Mouse (Mus musculus): Measurements from ENCODE around the gene Best3. TPM values are rescaled to one million over a fixed set of nuclear protein-coding genes. Genes with fewer than 3 reads are reported as not detected.
"Not testable (repeated sequence)": the region's sequence is repeated elsewhere in the genome, so short reads cannot be mapped to it uniquely, and the experiment has no call there.

Gene Best3
- total RNA-seq, 2 experiments from 2014 or later = 3.2 to 3.4 TPM

DNA sequence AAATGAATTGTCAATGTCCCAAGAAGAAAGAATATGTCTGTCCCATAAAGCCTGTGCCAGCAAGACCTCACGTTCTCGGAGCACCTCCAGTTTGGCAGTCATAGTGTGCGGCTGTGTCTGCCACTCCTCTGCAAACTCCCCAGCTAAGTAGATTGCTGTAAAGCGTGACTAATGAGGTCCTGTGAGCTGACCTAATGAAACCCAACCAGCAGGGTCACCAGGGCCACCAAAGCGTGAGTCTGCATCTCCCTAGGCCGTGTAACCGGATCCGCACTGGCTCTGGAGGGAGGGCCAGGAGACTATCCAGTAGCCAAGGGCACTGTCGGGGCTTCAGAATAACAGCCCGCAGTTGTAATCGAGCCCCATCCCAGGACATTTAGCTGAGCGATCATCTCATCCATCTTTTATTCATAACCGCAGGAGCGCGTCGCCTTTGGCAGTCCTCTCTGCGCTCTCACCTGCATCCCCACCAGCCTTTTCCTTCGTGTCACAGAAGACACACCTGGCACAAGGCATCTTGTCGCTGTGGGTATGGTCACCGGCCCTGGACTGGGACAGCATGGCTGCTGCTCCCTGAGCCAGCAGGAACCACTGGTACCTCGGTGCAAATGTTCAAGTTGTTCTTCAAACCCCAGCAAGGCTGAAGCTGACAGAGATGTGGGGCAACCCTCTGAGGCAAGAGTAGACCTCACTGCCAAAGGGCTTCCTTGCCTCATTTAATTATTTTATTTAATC is 35.1 kb downstream of the Best3 start:
- DNase-seq (ENCODE audit: low spot score) = no peak
- intact Hi-C loops (cut with DNase I) = no loop called here

DNA sequence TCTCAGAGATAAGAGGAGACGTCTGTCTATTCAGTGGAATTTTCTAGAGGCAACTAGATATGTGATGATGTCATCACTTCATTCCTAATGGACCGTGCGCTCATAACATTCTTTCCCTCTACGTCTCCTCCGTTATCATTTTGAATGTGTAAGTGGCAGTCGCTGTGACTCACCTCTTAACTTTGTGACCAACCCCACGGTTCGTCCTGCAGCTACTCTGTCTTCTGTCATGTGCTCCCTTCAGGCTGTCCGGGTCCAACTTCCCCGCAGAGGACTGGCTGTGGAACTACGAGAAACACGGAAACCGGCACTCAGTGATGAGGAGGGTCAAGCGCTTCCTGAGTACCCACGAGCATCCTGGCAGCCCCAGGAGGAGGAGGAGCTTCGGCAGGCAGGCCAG is 37.6 kb downstream of the Best3 start:
- no peak for DNase-seq (ENCODE audit: low spot score)
- intact Hi-C loops (cut with DNase I) = no loop called here

DNA sequence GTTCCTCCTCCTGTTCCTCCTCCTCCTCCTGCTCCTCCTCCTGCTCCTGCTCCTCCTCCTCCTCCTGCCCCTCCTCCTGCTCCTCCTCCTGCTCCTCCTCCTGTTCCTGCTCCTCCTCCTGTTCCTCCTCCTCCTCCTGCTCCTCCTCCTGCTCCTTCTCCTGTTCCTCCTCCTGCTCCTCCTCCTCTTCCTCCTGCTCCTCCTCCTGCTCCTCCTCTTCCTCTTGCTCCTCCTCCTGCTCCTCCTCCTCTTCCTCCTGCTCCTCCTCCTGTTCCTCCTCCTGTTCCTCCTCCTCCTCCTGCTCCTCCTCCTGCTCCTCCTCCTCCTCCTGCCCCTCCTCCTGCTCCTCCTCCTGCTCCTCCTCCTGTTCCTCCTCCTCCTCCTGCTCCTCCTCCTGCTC is 39.7 kb downstream of the Best3 start:
- intact Hi-C loops (cut with DNase I); DNase-seq (ENCODE audit: low spot score): not testable (repeated sequence)

DNA sequence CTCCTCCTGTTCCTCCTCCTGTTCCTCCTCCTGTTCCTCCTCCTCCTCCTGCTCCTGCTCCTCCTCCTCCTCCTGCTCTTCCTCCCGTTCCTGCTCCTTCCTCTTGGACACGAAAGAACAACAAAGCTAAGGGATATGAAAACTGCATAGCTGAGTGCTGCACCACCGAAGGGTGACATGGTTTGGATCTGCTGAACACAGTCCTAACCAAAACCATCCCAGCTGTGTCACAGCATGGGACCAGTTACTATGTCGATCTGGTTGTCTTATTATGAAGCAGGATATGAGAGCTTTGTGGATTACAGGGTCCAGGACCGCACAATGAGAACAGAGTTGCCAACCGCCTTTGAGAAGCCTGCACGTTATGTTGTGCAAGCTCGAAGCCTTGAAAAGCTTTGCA is 40.1 kb downstream of the Best3 start:
- intact Hi-C loops (cut with DNase I) = no loop called here
- DNase-seq (ENCODE audit: low spot score) = no peak

DNA sequence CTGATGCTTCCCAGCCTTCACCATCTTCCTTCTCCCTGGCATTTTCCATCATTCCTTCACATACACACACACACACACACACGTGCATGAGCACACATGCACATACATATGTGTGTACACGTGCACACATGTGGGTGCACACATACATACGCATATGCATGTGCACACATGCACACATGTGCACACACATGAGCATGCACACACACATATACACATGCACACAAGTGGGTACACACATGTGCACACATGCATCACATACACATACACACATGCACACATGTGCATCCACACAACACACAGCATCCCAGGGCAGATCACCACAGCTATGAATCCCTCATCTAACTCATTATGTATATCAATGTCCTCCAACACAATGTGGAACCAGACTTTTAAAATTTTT is 45.0 kb downstream of the Best3 start:
- no peak for DNase-seq (ENCODE audit: low spot score)
- intact Hi-C loops (cut with DNase I) = loop anchor here (5.0 kb wide), 1 partner anchor 79 kb away; the partner anchor contains the start of gene Rab3ip

DNA sequence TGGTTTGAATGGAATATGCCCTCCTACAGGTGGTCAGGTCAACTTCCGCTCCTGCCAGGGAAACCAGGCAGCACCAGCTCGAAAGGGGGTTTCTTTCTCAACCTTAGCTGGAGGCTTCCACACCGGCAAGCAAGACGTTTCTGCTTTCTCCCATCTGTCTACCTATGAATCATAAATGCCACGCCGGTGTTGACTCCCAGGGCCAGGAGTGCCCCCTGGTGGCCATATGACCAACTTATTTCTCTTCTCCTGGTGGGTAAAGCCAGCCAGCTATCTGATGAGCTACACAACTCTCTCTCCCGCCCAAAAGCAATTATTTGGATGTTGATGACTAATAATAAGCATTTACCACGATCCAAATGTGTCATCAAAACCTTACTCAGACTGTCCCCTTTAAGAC is 47.7 kb downstream of the Best3 start:
- DNase-seq (ENCODE audit: low spot score) = no peak
- intact Hi-C loops (cut with DNase I) = loop anchor here (2.0 to 5.0 kb wide), 2 partner anchors 53 to 81 kb away; partner anchors contain the start of gene Rab3ip

DNA sequence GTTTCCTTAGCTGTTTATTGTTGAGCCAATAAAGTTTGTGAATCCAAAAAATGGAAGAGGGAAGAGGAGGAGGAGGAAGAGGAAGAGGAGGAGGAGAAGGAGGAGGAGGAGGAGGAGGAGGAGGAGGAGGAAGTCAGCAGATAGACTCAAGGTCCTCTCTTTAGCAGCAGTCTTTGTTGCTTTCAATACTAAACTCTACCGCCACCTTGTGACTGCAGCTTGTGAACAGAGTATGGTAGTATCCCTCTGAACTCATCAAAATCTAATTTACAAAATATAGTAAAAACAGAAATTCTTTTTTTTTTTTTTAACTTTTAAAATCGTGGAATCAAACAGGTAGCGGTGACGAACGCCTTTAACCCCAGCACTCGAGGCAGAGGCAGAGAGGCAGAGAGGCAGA is 54.2 kb downstream of the Best3 start:
- intact Hi-C loops (cut with DNase I) = no loop called here

DNA sequence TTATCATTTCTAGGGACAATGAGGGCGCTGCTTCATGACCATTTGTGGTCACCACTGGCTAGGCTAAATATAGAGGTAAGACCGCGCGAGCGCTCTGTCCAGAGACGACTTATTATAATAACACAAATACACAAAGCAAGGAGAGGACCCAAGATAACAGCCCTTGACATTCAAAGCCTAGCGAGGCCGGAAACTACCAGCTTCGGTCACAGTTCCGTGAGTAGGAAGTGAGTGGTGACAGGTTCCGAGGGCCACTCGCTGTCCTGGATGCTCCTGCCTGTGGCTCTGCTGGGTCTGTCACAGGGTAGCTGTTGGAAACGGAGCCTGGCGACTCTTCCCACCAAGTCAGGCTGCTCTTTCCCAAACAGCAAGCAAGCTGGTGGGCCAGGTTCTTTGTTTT is 56.2 kb downstream of the Best3 start:
- DNase-seq (ENCODE audit: low spot score) = no peak
- intact Hi-C loops (cut with DNase I) = no loop called here

More for the DNA sequence above, 54.2 kb downstream of the Best3 start:
- DNase-seq (ENCODE audit: low spot score) = no peak

DNA sequence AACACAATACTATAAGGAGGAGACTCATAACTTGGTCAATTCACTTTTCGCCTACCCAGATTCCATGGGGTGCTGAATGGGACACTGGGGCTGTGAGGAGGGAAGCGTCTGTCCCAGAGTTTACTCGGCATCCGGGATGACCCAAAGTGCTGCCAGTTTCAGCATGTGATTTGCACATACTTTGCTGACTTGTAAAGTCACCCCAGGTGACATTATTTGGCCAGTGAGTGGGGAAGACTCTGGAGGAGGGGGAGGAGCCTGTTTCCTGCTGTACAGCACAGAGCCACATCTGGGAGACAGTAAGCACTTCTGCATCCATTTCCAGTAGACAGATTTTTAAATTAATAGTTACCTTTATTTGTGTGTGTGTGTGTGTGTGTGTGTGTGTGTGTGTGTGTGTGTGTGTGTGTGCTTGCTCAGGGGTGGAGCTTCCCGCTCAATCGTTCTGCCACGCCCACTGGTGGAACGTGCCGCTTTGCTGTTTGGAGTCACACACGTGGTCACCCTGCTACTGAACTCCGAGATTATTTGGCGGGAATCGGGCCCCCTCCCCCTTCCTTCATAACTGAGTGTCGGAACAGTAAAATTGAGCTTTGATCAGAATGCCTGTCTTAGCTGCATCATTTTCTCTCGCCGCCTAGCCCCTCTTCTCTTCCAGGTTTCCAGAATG is 57.5 kb downstream of the Best3 start:
- DNase-seq (ENCODE audit: low spot score); intact Hi-C loops (cut with DNase I): not testable (repeated sequence)

DNA sequence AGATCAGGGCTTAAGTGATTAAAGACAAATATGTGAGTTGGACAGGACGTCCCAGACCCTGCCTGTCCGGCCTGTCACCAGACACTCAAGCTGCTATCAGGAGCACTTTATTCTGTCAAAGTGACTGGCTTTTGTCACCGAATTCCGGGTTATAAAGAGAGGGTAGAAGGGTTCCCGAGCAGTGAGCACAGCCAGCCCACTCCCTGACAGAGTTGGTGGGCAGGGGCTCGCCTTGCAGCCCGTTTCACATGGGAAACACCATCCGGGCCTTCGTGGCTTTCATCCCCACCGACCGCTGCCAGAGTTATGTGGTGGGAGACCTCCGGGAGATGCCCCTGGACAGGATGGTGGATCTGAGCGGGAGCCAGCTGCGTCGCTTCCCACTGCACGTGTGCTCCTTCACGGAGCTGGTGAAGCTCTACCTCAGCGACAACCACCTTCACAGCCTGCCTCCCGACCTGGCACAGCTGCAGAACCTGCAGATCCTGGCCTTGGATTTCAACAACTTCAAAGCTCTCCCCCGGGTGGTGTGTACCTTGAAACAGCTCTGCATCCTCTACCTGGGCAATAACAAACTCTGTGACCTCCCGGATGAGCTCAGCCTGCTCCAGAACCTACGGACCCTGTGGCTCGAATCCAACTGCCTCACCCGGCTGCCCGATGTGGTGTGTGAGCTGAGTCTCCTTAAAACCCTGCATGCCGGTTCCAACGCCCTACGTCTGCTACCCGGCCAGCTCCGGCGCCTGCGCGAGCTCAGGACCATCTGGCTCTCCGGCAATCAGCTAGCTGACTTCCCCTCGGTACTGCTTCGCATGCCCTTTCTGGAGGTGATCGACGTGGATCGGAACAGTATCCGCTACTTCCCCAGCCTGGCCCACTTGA is 59.3 kb downstream of the Best3 start, which contains the start of gene Lrrc10:
Gene Lrrc10 (plus strand): TSS at position 167 of the 882 bp plus-strand sequence.
- DNase-seq (ENCODE audit: low spot score) = no peak
- intact Hi-C loops (cut with DNase I) = no loop called here

DNA sequence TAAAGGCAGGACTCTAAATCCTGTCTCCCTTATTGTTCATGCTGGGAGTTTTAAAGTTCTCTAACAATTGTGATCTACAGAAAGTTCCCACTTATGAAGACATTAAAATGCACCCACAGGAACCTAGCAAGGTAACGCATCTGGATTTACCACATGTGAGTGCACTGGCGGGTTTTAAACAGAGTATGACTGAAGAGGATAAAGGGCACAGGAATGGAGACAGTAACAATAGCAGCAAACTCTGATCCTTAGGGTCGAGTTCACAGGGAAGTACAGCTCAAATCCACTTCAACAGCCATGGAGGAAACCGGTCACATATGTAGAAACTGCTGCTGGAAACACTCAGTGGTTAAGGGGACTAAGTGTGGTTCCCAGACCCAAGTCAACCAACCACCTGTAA is 63.1 kb downstream of the Best3 start:
- intact Hi-C loops (cut with DNase I) = no loop called here
- no peak for DNase-seq (ENCODE audit: low spot score)

DNA sequence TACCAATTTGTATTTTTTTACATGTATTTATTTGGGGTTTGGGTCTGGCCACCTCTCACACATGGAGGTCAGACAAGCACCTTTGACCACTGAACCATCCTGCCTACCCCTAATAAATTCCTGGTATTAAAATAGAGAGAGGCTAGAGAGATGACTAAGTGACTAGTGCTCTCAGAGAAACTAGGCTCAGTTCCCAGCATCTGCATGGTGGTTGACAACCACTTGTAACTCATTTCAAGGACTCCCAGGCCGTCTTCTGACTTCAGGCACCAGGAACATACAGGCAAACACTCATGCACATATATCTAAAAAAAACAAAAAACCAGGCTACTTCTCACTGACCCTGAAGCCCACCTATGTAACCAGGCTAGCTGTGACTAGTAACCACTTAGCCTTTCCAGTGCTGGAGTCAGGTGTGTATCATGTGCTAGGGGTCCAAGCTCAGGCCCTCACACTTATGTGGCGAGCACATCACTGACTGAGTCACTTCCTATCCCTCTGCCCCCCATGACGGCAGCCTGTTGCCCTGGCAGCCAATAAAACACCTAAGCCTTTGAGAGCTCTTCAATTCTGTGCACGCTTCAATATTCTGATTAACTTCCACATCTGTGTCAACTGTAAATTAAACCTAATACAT is 64.0 kb downstream of the Best3 start:
- DNase-seq (ENCODE audit: low spot score) = no peak
- intact Hi-C loops (cut with DNase I) = no loop called here

DNA sequence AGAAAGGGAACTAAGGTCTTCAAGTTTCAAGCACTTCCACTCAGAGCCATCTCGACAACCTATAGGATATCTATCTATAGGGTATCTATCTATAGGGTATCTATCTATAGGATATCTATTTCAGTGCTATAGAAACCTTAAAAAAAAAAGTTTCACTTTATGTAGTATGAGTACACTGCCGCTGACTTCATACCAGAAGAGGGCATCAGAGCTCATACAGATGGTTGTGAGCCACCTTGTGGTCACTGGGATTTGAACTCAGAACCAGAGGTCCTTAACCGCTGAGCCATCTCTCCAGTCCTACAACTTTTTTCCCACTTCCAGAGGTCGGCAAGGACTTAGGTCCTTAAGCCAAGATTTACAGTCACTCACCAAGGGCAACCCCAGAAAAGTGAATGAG is 69.6 kb downstream of the Best3 start:
- no peak for DNase-seq (ENCODE audit: low spot score)
- intact Hi-C loops (cut with DNase I) = no loop called here

DNA sequence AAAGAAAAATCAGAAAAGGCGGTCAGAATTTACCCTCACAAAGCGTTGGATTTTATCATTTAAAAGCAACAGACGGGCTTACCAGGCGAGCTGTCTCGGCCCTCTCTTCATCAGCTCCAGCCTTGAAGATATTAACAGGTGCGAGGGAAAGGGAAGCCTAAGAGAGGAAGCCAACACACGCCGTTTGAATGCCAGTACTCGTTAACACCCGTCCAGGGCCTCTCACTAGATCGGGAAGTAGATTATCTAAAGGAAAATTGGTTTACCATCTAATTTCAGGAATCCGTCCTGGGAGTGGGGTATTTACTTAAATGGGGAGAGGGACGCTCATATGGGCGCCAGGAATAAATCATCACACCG is 76.8 kb downstream of the Best3 start:
- no peak for DNase-seq (ENCODE audit: low spot score)
- intact Hi-C loops (cut with DNase I) = loop anchor here (5.0 to 10.0 kb wide), 2 partner anchors 149 to 312 kb away; no protein-coding TSS in a partner anchor

DNA sequence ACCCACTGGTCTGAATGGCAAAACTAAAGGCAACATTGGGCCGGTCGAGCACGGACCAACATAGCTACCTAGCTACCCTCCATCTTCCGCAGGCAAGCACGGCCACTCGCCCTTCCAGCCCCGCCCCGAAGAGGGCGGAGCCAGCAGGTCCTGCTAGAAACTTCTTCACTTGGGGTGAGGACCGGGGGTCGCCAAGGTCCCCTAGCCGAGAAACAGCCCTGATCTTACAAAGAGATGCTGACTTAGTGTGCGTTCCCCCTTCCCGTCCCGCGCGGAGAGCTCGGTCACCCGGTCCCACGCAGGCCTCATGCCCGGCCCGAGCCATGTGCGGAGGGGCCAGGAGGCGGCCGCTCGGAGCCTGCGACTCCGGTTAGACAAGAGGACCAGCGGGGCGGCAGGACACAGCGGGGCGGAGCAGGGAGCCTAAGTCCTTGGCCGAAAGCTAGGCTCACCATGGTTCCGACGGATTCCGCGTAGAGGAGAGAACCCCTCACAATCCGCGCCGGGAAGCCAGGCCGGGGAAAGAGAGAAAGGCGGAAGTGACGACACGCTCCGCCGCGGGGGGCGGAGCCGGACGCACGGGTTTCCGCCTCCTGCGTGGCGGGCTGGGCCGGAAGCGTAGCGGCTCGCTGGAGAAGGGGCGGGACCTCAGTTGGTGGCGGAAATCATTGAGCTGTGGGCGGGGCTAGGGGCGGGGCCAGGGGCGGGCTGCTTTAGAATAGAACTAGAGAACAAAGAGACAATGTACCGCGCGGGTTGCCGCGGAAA is 77.3 kb downstream of the Best3 start, which contains the start of gene Cct2:
Gene Cct2 (minus strand): TSS at position 561 of the 768 bp plus-strand sequence.
- peak; percentile 80 for DNase-seq (ENCODE audit: low spot score)
- intact Hi-C loops (cut with DNase I) = loop anchor here (5.0 to 10.0 kb wide), 2 partner anchors 149 to 311 kb away; no protein-coding TSS in a partner anchor

DNA sequence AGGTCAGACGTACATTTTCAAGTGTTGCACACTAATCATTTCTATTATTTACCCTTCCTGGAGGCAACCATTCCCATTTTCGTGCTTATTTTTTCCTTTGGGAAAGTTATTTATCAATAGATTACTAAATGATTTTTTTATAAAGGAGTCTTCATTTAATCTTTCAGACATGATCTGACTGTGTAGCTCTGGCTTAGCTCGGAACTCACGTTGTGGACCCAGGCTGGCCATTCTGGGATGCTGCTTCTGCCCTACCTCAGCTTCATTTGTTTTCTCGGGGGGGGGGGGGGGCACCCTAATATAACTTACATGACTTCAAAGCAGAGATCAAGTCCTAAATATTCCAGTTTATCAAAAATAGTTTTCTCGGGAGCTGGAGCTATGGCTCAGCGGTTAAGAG is 78.0 kb downstream of the Best3 start:
- intact Hi-C loops (cut with DNase I) = loop anchor here (5.0 to 10.0 kb wide), 2 partner anchors 148 to 311 kb away; no protein-coding TSS in a partner anchor
- DNase-seq (ENCODE audit: low spot score) = no peak

DNA sequence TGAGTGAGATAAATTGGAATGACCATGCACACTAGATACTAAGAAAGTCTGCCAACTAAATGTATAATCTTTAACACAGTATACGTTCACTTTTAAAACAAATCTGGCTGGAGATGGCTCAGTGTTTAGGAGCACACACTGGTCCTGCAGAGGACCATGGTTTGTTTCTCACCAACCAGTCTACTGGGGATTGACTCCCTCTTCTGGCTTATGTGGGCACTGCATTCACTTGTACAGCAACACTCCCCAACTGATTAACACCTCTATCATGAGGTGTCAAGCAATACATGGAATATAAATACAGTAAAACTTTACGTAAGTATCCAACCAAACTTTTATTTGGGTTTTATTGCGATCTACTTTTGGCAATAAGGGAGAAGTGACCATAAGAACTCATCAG is 83.0 kb downstream of the Best3 start:
- no peak for DNase-seq (ENCODE audit: low spot score)
- intact Hi-C loops (cut with DNase I) = loop anchor here (10.0 kb wide), 1 partner anchor 306 kb away; no protein-coding TSS in a partner anchor

DNA sequence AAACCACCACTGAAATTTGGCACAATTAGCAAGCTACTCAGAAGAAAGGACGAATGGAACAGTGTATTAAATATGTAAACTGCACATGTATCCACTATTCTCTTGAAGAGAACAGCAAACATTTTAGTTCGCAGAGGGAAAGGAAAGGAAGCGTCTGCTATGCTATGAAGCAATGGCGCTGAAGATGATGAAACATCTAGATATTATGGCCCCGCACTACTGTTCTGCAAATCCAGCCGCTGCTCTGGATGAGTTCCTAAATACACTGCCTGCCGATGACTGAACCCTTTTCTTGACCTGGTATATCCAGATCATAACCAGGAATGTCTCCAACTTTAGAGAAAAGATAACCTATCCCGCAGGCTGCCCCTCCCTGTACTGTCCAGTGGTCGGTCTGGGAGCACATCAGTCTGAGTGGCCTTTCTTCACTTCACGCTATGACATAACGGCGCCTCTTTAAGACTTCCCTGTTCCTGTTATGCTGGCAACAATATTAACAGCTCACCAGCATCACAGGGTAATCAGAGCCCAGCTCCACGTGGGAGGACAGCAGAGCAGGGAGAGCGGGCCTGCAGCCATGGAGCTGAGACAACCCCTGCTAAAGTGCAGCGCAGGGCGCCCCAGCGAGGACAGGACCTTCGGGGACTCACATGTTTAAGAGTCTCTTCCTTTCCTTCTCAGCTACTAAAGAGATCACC is 86.2 kb downstream of the Best3 start:
- peak; percentile 30 for DNase-seq (ENCODE audit: low spot score)
- intact Hi-C loops (cut with DNase I) = no loop called here

All from heart, postnatal 25 days (tissue).